Mouse (Mus musculus) CD4-positive, CD25-positive, alpha-beta regulatory T cell (primary cell): Measurements from ENCODE around the gene Gm20708. TPM values are rescaled to one million over a fixed set of nuclear protein-coding genes. Genes with fewer than 3 reads are reported as not detected.

Experiments
- polyA plus RNA-seq: library from polyadenylated mRNA; unstranded; fragments of 100-300 nt; shearing (Covaris generic); gene quantifications from one replicate; pipeline ENCODE4 v1.2.1, GENCODE M21; 2017

The Gm20708 gene
- 3.3 TPM for polyA plus RNA-seq

GRCm38 (mm10) chr11:117809407-117810311 lies at the start of gene Gm20708, which contains the start of gene Syngr2:
Gene Gm20708 (plus strand): TSS chr11:117809668.
Gene Syngr2 (plus strand): TSS chr11:117809668.

GRCm38 (mm10) chr11:117781993-117782704 lies 27.3 kb upstream of the Gm20708 start, which contains the start of the genes Tmc8 and Tmc6:
Gene Tmc8 (plus strand): TSS chr11:117782076.
Gene Tmc6 (minus strand): TSS chr11:117782198.

GRCm38 (mm10) chr11:117797511-117798159 lies 11.8 kb upstream of the Gm20708 start, which contains the start of gene 6030468B19Rik:
Gene 6030468B19Rik (plus strand): TSS chr11:117797660.

GRCm38 (mm10) chr11:117825333-117826101 lies 16.0 kb downstream of the Gm20708 start, which contains the start of the genes Afmid and Tk1:
Gene Afmid (plus strand): TSS chr11:117825924.
Gene Tk1 (minus strand): TSS chr11:117826092.

GRCm38 (mm10) chr11:117848985-117849671 lies 39.7 kb downstream of the Gm20708 start, which contains the start of gene Birc5:
Gene Birc5 (plus strand): TSS chr11:117849251.

GRCm38 (mm10) chr11:117860601-117861000 lies 51.1 kb downstream of the Gm20708 start, which contains the start of gene Tmem235:
Gene Tmem235 (plus strand): TSS chr11:117860752.

GRCm38 (mm10) chr11:117872861-117873608 lies 63.6 kb downstream of the Gm20708 start, which contains the start of gene Tha1:
Gene Tha1 (minus strand): TSS chr11:117873481.

Other genes starting within 250 kb of the Gm20708 start
- 22.1 TPM for gene Tnrc6c, start 155.4 kb upstream of the Gm20708 start, polyA plus RNA-seq
- 146 TPM for gene Tmc8, start 27.6 kb upstream of the Gm20708 start, polyA plus RNA-seq
- 164 TPM for gene Tmc6, start 27.5 kb upstream of the Gm20708 start, polyA plus RNA-seq
- gene 6030468B19Rik, start 12.0 kb upstream of the Gm20708 start, polyA plus RNA-seq, result 1.6 TPM
- 160 TPM for gene Syngr2, start within 50 bp of the Gm20708 start, polyA plus RNA-seq
- 28.2 TPM for gene Afmid, start 16.3 kb downstream of the Gm20708 start, polyA plus RNA-seq
- gene Tk1, start 16.4 kb downstream of the Gm20708 start, polyA plus RNA-seq, result 27.2 TPM
- gene Birc5, start 39.6 kb downstream of the Gm20708 start, polyA plus RNA-seq, result 9.7 TPM
- not detected for gene Tmem235, start 51.1 kb downstream of the Gm20708 start, polyA plus RNA-seq
- 21.4 TPM for gene Tha1, start 63.8 kb downstream of the Gm20708 start, polyA plus RNA-seq
- 174 TPM for gene Socs3, start 160.4 kb downstream of the Gm20708 start, polyA plus RNA-seq
- 53.6 TPM for gene Pgs1, start 176.6 kb downstream of the Gm20708 start, polyA plus RNA-seq